Mouse (Mus musculus) cerebellum, adult 8-10 months (tissue): ENCODE results near the gene Apobec2.
A peak's percentile ranks its signal among the peaks of the same experiment; 100 is the strongest.
"Not testable (repeated sequence)": the region's sequence is repeated elsewhere in the genome, so short reads cannot be mapped to it uniquely, and the experiment has no call there.

ENCODE experiments used
- DNase-seq: peaks from one replicate; pipeline ENCODE4 v3.0.0; 2022

Apobec2 gene

GRCm38 (mm10) chr17:48432158-48432980, at the start of gene Apobec2:
Apobec2 (minus strand) TSS chr17:48432930.
- no peak for DNase-seq

GRCm38 (mm10) chr17:48479952-48480351, 47.2 kb upstream of the Apobec2 start:
- no peak for DNase-seq

GRCm38 (mm10) chr17:48475444-48475843, 42.7 kb upstream of the Apobec2 start:
- DNase-seq: no peak

- DNase-seq: not testable (repeated sequence)
Observed at GRCm38 (mm10) chr17:48474282-48474681, 41.6 kb upstream of the Apobec2 start.

GRCm38 (mm10) chr17:48467395-48468231, 34.9 kb upstream of the Apobec2 start:
- peak; percentile 92 for DNase-seq

- no peak for DNase-seq
Observed at GRCm38 (mm10) chr17:48466769-48467394, 34.2 kb upstream of the Apobec2 start.

GRCm38 (mm10) chr17:48463391-48463790, 30.7 kb upstream of the Apobec2 start:
- no peak for DNase-seq

GRCm38 (mm10) chr17:48462096-48462495, 29.4 kb upstream of the Apobec2 start:
- DNase-seq: no peak

GRCm38 (mm10) chr17:48457971-48458653, 25.4 kb upstream of the Apobec2 start:
- no peak for DNase-seq

- no peak for DNase-seq
Observed at GRCm38 (mm10) chr17:48455955-48456354, 23.2 kb upstream of the Apobec2 start.

- DNase-seq: no peak
Observed at GRCm38 (mm10) chr17:48454688-48455087, 22.0 kb upstream of the Apobec2 start, which contains the start of gene Unc5cl. Unc5cl (plus strand) TSS chr17:48454901.

- DNase-seq: no peak
Observed at GRCm38 (mm10) chr17:48454190-48454589, 21.5 kb upstream of the Apobec2 start.

GRCm38 (mm10) chr17:48453489-48453888, 20.8 kb upstream of the Apobec2 start:
- DNase-seq: no peak

GRCm38 (mm10) chr17:48451753-48452444, 19.2 kb upstream of the Apobec2 start:
- DNase-seq: no peak

GRCm38 (mm10) chr17:48451353-48451675, 18.6 kb upstream of the Apobec2 start, which contains the start of gene Tspo2:
Tspo2 (minus strand) TSS chr17:48451522.
- DNase-seq: no peak

GRCm38 (mm10) chr17:48450666-48451352, 18.1 kb upstream of the Apobec2 start:
- no peak for DNase-seq

GRCm38 (mm10) chr17:48447675-48448074, 14.9 kb upstream of the Apobec2 start:
- no peak for DNase-seq

GRCm38 (mm10) chr17:48443542-48444145, 10.9 kb upstream of the Apobec2 start:
- no peak for DNase-seq

- DNase-seq: no peak
Observed at GRCm38 (mm10) chr17:48442745-48443457, 10.2 kb upstream of the Apobec2 start.

- DNase-seq: no peak
Observed at GRCm38 (mm10) chr17:48437421-48437911, 4.7 kb upstream of the Apobec2 start.
